Mouse (Mus musculus): ENCODE measurements at regions not wholly inside any gene's neighbourhood (a gene's known extent, or its start where the extent isn't known, plus 50 kb on each side); places are given as distances from the start of the nearest gene placed in this dataset.

DNA sequence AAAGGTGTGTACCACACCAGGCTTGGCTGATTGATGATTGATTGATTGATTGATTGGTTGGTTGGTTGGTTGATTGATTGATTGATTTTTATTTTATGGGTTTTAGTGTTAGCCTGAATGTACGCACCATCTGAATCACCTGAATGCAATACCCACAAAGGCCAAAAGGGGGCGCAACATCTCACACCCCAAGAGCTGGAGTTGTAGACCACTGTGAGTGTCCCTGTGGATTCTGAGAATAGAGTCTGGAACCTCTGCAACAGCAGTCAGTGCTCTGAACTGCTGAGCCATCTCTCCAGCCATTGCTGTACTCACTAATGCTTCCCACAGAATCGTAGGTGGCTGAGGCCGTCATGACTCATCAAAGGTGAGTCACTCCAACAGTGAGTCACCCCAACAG is 109.4 kb upstream of the Foxb1 start:
- Histone ChIP-seq H3K9ac (no peak overlapping the region), H3K27ac (no peak overlapping the region), H3K4me3 (replicated peaks; ENCODE audit: low read length) (no peak overlapping the region), H3K36me3 (replicated peaks; ENCODE audit: control insufficient read depth, insufficient read depth) (no peaks in the 10 kb centered on the region), H3K4me1 (replicated peaks; ENCODE audit: control insufficient read depth, insufficient read depth, low read length) (no peaks in the 10 kb centered on the region), H3K27me3 (ENCODE audit: control insufficient read depth, insufficient read depth, low read length) (no peaks in the 10 kb centered on the region; the same call in 1 of the 2 replicates), H3K4me2 (replicated peaks) (no peak overlapping the region), H3K9me3 (ENCODE audit: control insufficient read depth, low read length) (no peaks in the 10 kb centered on the region)
- WGBS: 86% methylated on average over 4 of the region's 4 CpGs
- DNase-seq (ENCODE audit: low spot score): no peak
- ATAC-seq (ENCODE audit: low FRiP score): no peak

DNA sequence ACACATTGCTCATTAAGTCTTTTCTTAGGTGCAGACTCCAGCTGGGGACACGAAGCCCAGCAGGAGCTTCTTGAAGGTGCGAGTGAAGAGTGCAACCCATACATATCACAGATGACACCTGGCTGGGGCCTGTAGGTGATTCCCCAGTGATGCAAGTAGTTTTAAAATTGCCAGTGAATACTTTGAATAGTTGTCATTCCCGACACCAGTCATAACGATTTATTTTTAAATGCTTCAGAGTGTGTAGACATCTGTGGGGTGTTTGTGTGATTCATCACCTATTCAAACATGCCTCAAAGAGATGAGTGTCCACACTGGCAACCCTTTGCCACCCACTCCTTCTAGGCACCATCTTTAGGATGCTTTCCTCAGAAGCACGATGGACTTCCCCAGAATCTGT is 102.9 kb upstream of the Bnip2 start:
- Histone ChIP-seq H3K4me1 (replicated peaks; ENCODE audit: control insufficient read depth, insufficient read depth, low read length) (no peaks in the 10 kb centered on the region; the same call in 1 of the 2 replicates), H3K9ac (no peak overlapping the region), H3K4me2 (replicated peaks) (no peak overlapping the region), H3K36me3 (replicated peaks; ENCODE audit: control insufficient read depth, insufficient read depth) (no peaks in the 10 kb centered on the region), H3K4me3 (replicated peaks; ENCODE audit: low read length) (no peak overlapping the region), H3K27ac (no peak overlapping the region), H3K27me3 (ENCODE audit: control insufficient read depth, insufficient read depth, low read length) (peaks cover 4% of the 10 kb centered on the region; the same call in 1 of the 2 replicates), H3K9me3 (ENCODE audit: control insufficient read depth, low read length) (no peaks in the 10 kb centered on the region)
- ATAC-seq (ENCODE audit: low FRiP score) (no peak), DNase-seq (ENCODE audit: low spot score) (no peak)
- 80% methylated on average over 5 of the region's 5 CpGs for WGBS

DNA sequence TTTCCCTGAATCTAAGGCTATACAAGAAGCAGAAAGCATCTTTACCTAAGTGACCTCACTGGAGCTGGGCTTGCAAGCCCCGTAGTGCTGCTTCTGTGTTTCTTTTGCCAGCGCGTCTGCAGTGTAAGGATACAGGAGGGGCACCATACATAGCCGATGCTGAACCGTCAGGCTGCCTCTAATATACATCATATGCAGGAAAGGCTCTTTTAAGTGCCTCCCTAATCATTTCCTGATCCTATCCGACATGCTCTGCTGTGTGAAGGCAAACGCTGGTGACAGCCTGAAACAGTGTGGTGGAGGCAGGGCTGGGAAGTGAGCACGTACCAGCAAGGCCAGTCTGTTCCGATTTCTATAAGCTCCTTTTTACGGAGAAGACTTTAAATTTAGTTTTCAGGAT is 91.2 kb upstream of the Bnip2 start:
- ATAC-seq (ENCODE audit: low FRiP score): no peak
- H3K4me3 ChIP-seq (replicated peaks; ENCODE audit: low read length): no peak overlapping the region
- DNase-seq (ENCODE audit: low spot score): no peak
- no peak overlapping the region for H3K9ac ChIP-seq
- H3K9me3 ChIP-seq (ENCODE audit: control insufficient read depth, low read length): no peaks in the 10 kb centered on the region
- no peak overlapping the region for H3K4me2 ChIP-seq (replicated peaks)
- H3K36me3 ChIP-seq (replicated peaks; ENCODE audit: control insufficient read depth, insufficient read depth): no peaks in the 10 kb centered on the region
- no peaks in the 10 kb centered on the region; the same call in 1 of the 2 replicates for H3K27me3 ChIP-seq (ENCODE audit: control insufficient read depth, insufficient read depth, low read length)
- WGBS: 58% methylated on average over 10 of the region's 10 CpGs
- no peak overlapping the region for H3K27ac ChIP-seq
- peaks cover 5% of the 10 kb centered on the region; the same call in 1 of the 2 replicates for H3K4me1 ChIP-seq (replicated peaks; ENCODE audit: control insufficient read depth, insufficient read depth, low read length)

DNA sequence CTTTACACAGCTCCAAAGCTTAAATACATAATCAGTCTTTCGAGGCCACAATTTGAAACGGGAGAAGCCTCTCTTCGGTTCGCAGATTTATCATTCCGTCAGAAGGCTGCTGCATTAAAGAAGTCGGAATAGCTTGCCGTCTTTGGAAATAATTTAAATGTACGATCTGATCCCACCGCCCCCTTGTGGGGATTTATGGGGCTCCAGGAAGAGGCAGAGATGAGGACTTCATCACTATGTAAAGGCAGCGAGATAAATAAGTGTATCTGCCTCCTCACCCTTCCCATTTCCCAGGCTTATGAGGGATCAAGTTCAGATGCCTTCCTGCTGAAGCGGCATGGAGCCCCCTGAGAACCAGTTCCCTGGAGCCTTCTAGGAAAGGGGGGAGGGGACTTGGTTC is 89.9 kb upstream of the Bnip2 start:
- Histone ChIP-seq H3K4me1 (replicated peaks; ENCODE audit: control insufficient read depth, insufficient read depth, low read length) (peaks cover 5% of the 10 kb centered on the region; the same call in 1 of the 2 replicates), H3K36me3 (replicated peaks; ENCODE audit: control insufficient read depth, insufficient read depth) (no peaks in the 10 kb centered on the region), H3K27me3 (ENCODE audit: control insufficient read depth, insufficient read depth, low read length) (no peaks in the 10 kb centered on the region; the same call in 1 of the 2 replicates), H3K9ac (no peak overlapping the region), H3K4me3 (replicated peaks; ENCODE audit: low read length) (no peak overlapping the region), H3K27ac (no peak overlapping the region), H3K9me3 (ENCODE audit: control insufficient read depth, low read length) (no peaks in the 10 kb centered on the region), H3K4me2 (replicated peaks) (peak overlapping the region; percentile 38)
- DNase-seq (ENCODE audit: low spot score): peak; percentile 73
- 16% methylated on average over 11 of the region's 11 CpGs for WGBS
- no peak for ATAC-seq (ENCODE audit: low FRiP score)

DNA sequence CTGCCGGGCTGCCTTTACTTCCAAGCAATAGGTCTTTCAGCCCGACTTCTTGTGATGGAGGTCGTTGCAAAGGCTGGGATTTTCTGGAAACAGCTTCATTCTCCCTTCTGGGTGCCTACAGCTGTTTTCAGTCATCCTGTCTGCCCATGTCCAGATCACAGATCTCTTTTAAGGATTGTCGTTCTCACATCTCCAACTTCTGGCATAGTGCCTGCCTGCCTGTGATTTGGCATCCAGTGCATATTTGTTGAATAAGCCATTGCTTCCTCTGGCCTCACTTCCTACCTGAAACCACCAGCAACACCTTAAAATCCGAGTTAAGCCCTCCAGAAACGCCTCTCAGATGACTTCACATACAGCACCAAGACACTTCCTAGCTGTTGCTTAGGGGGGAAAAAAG is 88.4 kb upstream of the Bnip2 start:
- no peak for ATAC-seq (ENCODE audit: low FRiP score)

DNA sequence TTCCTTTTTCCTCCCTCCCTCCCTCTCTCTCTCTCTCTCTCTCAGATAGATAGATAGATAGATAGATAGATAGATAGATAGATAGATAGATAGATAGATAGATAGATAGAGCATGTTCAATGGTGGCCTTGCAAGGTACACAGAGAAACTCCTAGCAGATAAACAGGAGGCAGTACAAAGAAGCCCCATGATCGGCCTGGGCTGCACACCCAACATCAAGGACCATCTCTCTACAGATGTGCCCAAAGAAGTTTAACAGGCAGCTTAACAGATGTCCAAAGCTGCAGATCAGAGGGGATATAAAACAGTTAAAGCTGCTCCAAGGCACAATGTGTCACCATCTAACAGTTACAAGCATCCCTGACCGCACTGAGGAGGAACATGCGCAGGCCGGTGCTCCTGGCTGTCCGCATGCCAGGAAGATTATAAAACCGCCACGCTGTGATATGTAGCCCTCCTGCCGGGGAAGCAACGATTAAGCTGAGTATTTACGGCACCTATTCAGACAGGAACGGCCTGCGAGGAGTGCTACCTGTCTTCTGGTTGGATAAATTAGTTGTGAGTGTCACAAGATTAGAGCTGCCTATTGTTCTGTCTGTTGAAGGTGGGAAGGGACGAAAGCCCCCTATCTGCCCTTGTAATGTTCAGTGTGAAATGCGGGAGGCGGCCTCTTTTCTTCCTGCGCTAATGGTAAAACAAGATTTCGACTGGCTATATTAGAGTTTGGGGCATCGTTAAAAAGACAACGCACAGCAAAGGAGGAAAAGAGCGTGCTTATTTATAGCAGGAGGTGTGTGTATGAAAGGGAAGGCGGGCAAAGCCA is 81.9 kb upstream of the Bnip2 start:
- H3K4me3 ChIP-seq (replicated peaks; ENCODE audit: low read length): no peak overlapping the region
- peak overlapping the region; percentile 36 for H3K4me2 ChIP-seq (replicated peaks)
- no peaks in the 10 kb centered on the region for H3K27me3 ChIP-seq (ENCODE audit: control insufficient read depth, insufficient read depth, low read length)
- DNase-seq (ENCODE audit: low spot score): peak; percentile 33
- H3K4me1 ChIP-seq (replicated peaks; ENCODE audit: control insufficient read depth, insufficient read depth, low read length): 0 out of 2 replicates have a peak, but pooled peaks cover 5% of the 10 kb centered on the region
- H3K36me3 ChIP-seq (replicated peaks; ENCODE audit: control insufficient read depth, insufficient read depth): no peaks in the 10 kb centered on the region
- ATAC-seq (ENCODE audit: low FRiP score): no peak
- no peaks in the 10 kb centered on the region for H3K9me3 ChIP-seq (ENCODE audit: control insufficient read depth, low read length)
- 0 out of 2 replicates have a peak overlapping the region, but pooled peaks have one; percentile 17 for H3K9ac ChIP-seq
- 32% methylated on average over 21 of the region's 21 CpGs for WGBS
- H3K27ac ChIP-seq: peak overlapping the region; percentile 40

More for the DNA sequence above, 88.4 kb upstream of the Bnip2 start:
- Histone ChIP-seq H3K9me3 (ENCODE audit: control insufficient read depth, low read length) (no peaks in the 10 kb centered on the region), H3K36me3 (replicated peaks; ENCODE audit: control insufficient read depth, insufficient read depth) (no peaks in the 10 kb centered on the region), H3K4me3 (replicated peaks; ENCODE audit: low read length) (no peak overlapping the region), H3K27me3 (ENCODE audit: control insufficient read depth, insufficient read depth, low read length) (no peaks in the 10 kb centered on the region; the same call in 1 of the 2 replicates), H3K27ac (no peak overlapping the region), H3K4me2 (replicated peaks) (no peak overlapping the region), H3K4me1 (replicated peaks; ENCODE audit: control insufficient read depth, insufficient read depth, low read length) (peaks cover 5% of the 10 kb centered on the region; the same call in 1 of the 2 replicates), H3K9ac (no peak overlapping the region)
- no peak for DNase-seq (ENCODE audit: low spot score)
- WGBS: 67% methylated on average over 6 of the region's 6 CpGs

DNA sequence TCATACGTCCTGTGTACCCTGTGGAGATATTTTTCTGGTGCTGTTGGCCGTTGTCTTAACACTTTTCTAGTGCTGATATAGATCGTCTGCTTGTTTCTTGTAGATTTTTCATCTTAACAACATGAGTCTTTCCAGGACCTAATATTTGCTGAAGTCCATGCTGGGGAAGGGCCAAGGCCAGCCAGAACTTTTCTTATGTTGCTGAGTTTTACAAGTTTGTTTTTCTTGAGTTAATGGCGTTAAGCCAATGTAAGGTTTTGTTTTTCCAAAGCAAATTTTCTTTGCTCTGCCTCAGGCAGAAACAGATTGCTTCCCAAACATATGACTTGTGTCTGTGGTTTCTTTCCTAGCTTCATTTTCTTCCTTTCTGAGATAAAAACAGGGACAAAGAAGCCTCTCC is 78.6 kb upstream of the Bnip2 start:
- WGBS: 88% methylated on average over 4 of the region's 4 CpGs
- H3K27me3 ChIP-seq (ENCODE audit: control insufficient read depth, insufficient read depth, low read length): no peaks in the 10 kb centered on the region
- 0 out of 2 replicates have a peak, but pooled peaks cover 5% of the 10 kb centered on the region for H3K4me1 ChIP-seq (replicated peaks; ENCODE audit: control insufficient read depth, insufficient read depth, low read length)
- no peaks in the 10 kb centered on the region for H3K9me3 ChIP-seq (ENCODE audit: control insufficient read depth, low read length)
- DNase-seq (ENCODE audit: low spot score) (no peak), ATAC-seq (ENCODE audit: low FRiP score) (no peak)
- H3K4me2 ChIP-seq (replicated peaks): no peak overlapping the region
- H3K9ac ChIP-seq: no peak overlapping the region
- H3K36me3 ChIP-seq (replicated peaks; ENCODE audit: control insufficient read depth, insufficient read depth): no peaks in the 10 kb centered on the region
- no peak overlapping the region for H3K4me3 ChIP-seq (replicated peaks; ENCODE audit: low read length)
- no peak overlapping the region for H3K27ac ChIP-seq

DNA sequence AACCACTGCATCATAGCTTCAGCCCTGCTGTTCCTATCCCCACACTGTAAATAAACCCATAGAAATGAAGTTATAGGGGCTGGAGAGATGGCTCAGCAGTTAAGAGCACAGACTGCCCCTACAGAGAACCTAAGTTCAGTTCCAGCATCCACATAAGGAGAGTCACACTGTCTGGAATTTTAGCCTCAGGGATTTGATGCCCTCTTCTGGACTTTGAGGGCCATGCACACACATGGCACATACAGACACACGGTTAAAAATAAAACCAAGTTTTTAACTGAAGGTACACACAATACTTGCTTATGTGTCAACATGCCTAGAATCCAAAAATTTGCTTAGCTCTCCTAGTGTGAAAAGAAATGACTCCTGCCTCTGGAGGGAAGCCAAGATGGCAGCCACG is 61.1 kb upstream of the Bnip2 start:
- Histone ChIP-seq H3K36me3 (replicated peaks; ENCODE audit: control insufficient read depth, insufficient read depth) (no peaks in the 10 kb centered on the region), H3K4me2 (replicated peaks) (no peak overlapping the region), H3K9me3 (ENCODE audit: control insufficient read depth, low read length) (no peaks in the 10 kb centered on the region), H3K9ac (no peak overlapping the region), H3K4me1 (replicated peaks; ENCODE audit: control insufficient read depth, insufficient read depth, low read length) (0 out of 2 replicates have a peak, but pooled peaks cover 8% of the 10 kb centered on the region), H3K27me3 (ENCODE audit: control insufficient read depth, insufficient read depth, low read length) (no peaks in the 10 kb centered on the region), H3K4me3 (replicated peaks; ENCODE audit: low read length) (no peak overlapping the region), H3K27ac (no peak overlapping the region)
- DNase-seq (ENCODE audit: low spot score) (no peak), ATAC-seq (ENCODE audit: low FRiP score) (no peak)
- 68% methylated on average over 2 of the region's 2 CpGs for WGBS

DNA sequence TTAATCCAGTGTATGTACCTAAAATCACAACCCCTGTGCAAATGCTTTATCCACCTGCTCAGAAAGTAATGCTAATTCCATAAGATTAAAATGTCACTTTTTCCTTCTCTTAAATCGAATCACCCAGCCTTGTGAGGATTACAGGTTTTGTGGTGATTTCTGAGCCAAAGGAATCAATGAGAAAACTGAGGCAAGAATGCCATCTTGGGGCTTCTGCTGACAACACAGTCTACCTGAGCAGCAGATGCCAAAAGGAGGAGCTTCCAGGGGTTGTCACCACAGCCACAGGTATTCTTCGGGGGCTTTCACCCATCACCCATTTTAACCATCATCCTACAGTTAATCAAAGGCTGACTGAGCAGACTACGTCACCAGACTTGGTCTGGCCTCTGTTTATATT is 51.4 kb upstream of the Bnip2 start:
- Histone ChIP-seq H3K9ac (no peak overlapping the region), H3K27me3 (ENCODE audit: control insufficient read depth, insufficient read depth, low read length) (no peaks in the 10 kb centered on the region), H3K27ac (no peak overlapping the region), H3K9me3 (ENCODE audit: control insufficient read depth, low read length) (no peaks in the 10 kb centered on the region), H3K4me3 (replicated peaks; ENCODE audit: low read length) (no peak overlapping the region), H3K4me2 (replicated peaks) (no peak overlapping the region), H3K36me3 (replicated peaks; ENCODE audit: control insufficient read depth, insufficient read depth) (no peaks in the 10 kb centered on the region), H3K4me1 (replicated peaks; ENCODE audit: control insufficient read depth, insufficient read depth, low read length) (no peaks in the 10 kb centered on the region)
- ATAC-seq (ENCODE audit: low FRiP score): no peak
- WGBS: 77% methylated on average over 3 of the region's 3 CpGs
- DNase-seq (ENCODE audit: low spot score): no peak

All from hindbrain, embryonic 14.5 days (tissue).